Mouse (Mus musculus) large intestine, adult 2 months (tissue): ENCODE data around the gene Gm20388. TPM values are rescaled to one million over a fixed set of nuclear protein-coding genes. Genes with fewer than 3 reads are reported as not detected.
A peak's percentile ranks its signal among the peaks of the same experiment; 100 is the strongest.

Source experiments
- DNase-seq: peaks from one replicate; pipeline ENCODE4 v3.0.0-alpha.2; 2012; ENCODE audit warnings: low read depth, low spot score
- WGBS: fragments of 180-500 bp; shearing (Covaris S2); methylation state at CpG from one replicate; pipeline ENCODE4 v1.1.7; 2018; 5-methylcytosine and 5-hydroxymethylcytosine counted together
- polyA plus RNA-seq: library from polyadenylated mRNA; depleted of rRNA; stranded (reverse); fragments of >200 nt; gene quantifications from 2 replicates; pipeline ENCODE4 v1.2.3, GENCODE M21; 2012

Gene Gm20388
- polyA plus RNA-seq, 1 experiment, result 31.5 TPM

- 64% methylated on average over 4 of the region's 4 CpGs for WGBS
- no peak for DNase-seq
Observed at GRCm38 (mm10) chr8:120066226-120066625, 155.6 kb downstream of the Gm20388 start.

GRCm38 (mm10) chr8:120067936-120068668, 157.5 kb downstream of the Gm20388 start:
- no peak for DNase-seq
- WGBS, result 56% methylated on average over 19 of the region's 19 CpGs

- 30% methylated on average over 4 of the region's 4 CpGs for WGBS
- DNase-seq, result peak; percentile 43
Observed at GRCm38 (mm10) chr8:120071684-120072083, 161.0 kb downstream of the Gm20388 start.

- 81% methylated on average over 9 of the region's 9 CpGs for WGBS
- no peak for DNase-seq
Observed at GRCm38 (mm10) chr8:120072259-120072658, 161.6 kb downstream of the Gm20388 start.

- no peak for DNase-seq
- WGBS, result 76% methylated on average over 8 of the region's 8 CpGs
Observed at GRCm38 (mm10) chr8:120072827-120073226, 162.2 kb downstream of the Gm20388 start.

- DNase-seq, result no peak
- WGBS, result 48% methylated on average over 6 of the region's 6 CpGs
Observed at GRCm38 (mm10) chr8:120074516-120074915, 163.9 kb downstream of the Gm20388 start.

- no peak for DNase-seq
- 34% methylated on average over 6 of the region's 6 CpGs for WGBS
Observed at GRCm38 (mm10) chr8:120075347-120075746, 164.7 kb downstream of the Gm20388 start.

GRCm38 (mm10) chr8:120078080-120078479, 167.4 kb downstream of the Gm20388 start:
- DNase-seq, result peak; percentile 57
- 3% methylated on average over 10 of the region's 10 CpGs for WGBS

- WGBS, result 76% methylated on average over 5 of the region's 5 CpGs
- no peak for DNase-seq
Observed at GRCm38 (mm10) chr8:120079361-120079760, 168.7 kb downstream of the Gm20388 start.

GRCm38 (mm10) chr8:120083261-120083660, 172.6 kb downstream of the Gm20388 start:
- no peak for DNase-seq
- 93% methylated on average over 8 of the region's 8 CpGs for WGBS

GRCm38 (mm10) chr8:120084783-120085182, 174.1 kb downstream of the Gm20388 start:
- WGBS, result 90% methylated on average over 8 of the region's 8 CpGs
- no peak for DNase-seq

- 37% methylated on average over 7 of the region's 7 CpGs for WGBS
- DNase-seq, result peak; percentile 55
Observed at GRCm38 (mm10) chr8:120089511-120089910, 178.9 kb downstream of the Gm20388 start.

- DNase-seq, result no peak
- 96% methylated on average over 3 of the region's 3 CpGs for WGBS
Observed at GRCm38 (mm10) chr8:120091032-120091431, 180.4 kb downstream of the Gm20388 start.

GRCm38 (mm10) chr8:120093103-120093502, 182.5 kb downstream of the Gm20388 start:
- DNase-seq, result no peak
- WGBS, result 97% methylated on average over 3 of the region's 3 CpGs

- 25% methylated on average over 10 of the region's 10 CpGs for WGBS
- DNase-seq, result no peak
Observed at GRCm38 (mm10) chr8:120094801-120095200, 184.2 kb downstream of the Gm20388 start.

- peak; percentile 76 for DNase-seq
- WGBS, result 26% methylated on average over 2 of the region's 2 CpGs
Observed at GRCm38 (mm10) chr8:120096486-120096885, 185.8 kb downstream of the Gm20388 start.

- 2% methylated on average over 25 of the region's 25 CpGs for WGBS
- DNase-seq, result no peak
Observed at GRCm38 (mm10) chr8:120100388-120101067, 189.9 kb downstream of the Gm20388 start.

- WGBS, result under 1% methylated on average over 88 of the region's 88 CpGs
- no peak for DNase-seq
Observed at GRCm38 (mm10) chr8:120101068-120101972, 190.7 kb downstream of the Gm20388 start, which contains the start of gene Zdhhc7. Gene Zdhhc7 (minus strand): TSS chr8:120101482.

GRCm38 (mm10) chr8:120103916-120104315, 193.3 kb downstream of the Gm20388 start:
- WGBS, result 77% methylated on average over 9 of the region's 9 CpGs
- DNase-seq, result no peak

- DNase-seq, result no peak
- WGBS, result 44% methylated on average over 9 of the region's 9 CpGs
Observed at GRCm38 (mm10) chr8:120104721-120105272, 194.2 kb downstream of the Gm20388 start.
